Mouse (Mus musculus) lung, postnatal 0 days (tissue): Measurements from ENCODE around the gene Stradb.

Experiments used
- CTCF ChIP-seq: IDR thresholded peaks from 2 replicates; pipeline ENCODE4 v1.5.1; 2016; ENCODE audit warnings: antibody characterized with exemption, mild to moderate bottlenecking
- EP300 ChIP-seq: IDR thresholded peaks from 2 replicates; pipeline ENCODE4 v1.6.1; 2016; ENCODE audit warnings: antibody characterized with exemption, mild to moderate bottlenecking, control low read depth

- no peak for TF ChIP-seq EP300
- TF ChIP-seq CTCF: no peak
Measured at GRCm38 (mm10) chr1:58954578-58955410, 18.5 kb upstream of the Stradb start.
